Mouse (Mus musculus) forebrain, embryonic 11.5 days (tissue): ENCODE measurements around the gene Pgpep1. TPM values are rescaled to one million over a fixed set of nuclear protein-coding genes. Genes with fewer than 3 reads are reported as not detected.

ENCODE experiments used
- ATAC-seq: fragments of 200-750 bp; cut with Nextera tagmentation; replicated peaks from 2 replicates; pipeline ENCODE4 v1.8.0; 2017; ENCODE audit warnings: moderate TSS enrichment; ENCODE audit not compliant: low FRiP score
- DNase-seq: peaks from one replicate; pipeline ENCODE4 v3.0.0-alpha.2; 2017; ENCODE audit warnings: low spot score
- H3K27ac ChIP-seq: fragments of 300-500 bp; sonication (generic); 2 replicates; pipeline ENCODE4 v1.5.1; 2014; ENCODE audit warnings: low read depth, low read length
- H3K27me3 ChIP-seq: fragments of 300-500 bp; sonication (generic); 2 replicates; pipeline ENCODE4 v1.6.1; 2014; ENCODE audit warnings: mild to moderate bottlenecking, low read length, mixed read lengths; ENCODE audit not compliant: control insufficient read depth, insufficient read depth
- H3K36me3 ChIP-seq: fragments of 300-500 bp; sonication (generic); 2 replicates; pipeline ENCODE4 v1.6.1; 2014; ENCODE audit warnings: mild to moderate bottlenecking, low read length, moderate library complexity, mixed read lengths; ENCODE audit not compliant: control insufficient read depth, insufficient read depth
- H3K4me1 ChIP-seq: fragments of 300-500 bp; sonication (generic); replicated peaks from 2 replicates; pipeline ENCODE4 v1.6.1; 2014; ENCODE audit warnings: low read length, mixed read lengths; ENCODE audit not compliant: control insufficient read depth, insufficient read depth
- H3K4me2 ChIP-seq: fragments of 300-500 bp; sonication (generic); 2 replicates; pipeline ENCODE4 v1.6.1; 2014; ENCODE audit warnings: low read depth, mild to moderate bottlenecking, low read length, moderate library complexity, mixed read lengths; ENCODE audit not compliant: severe bottlenecking
- H3K4me3 ChIP-seq: fragments of 300-500 bp; sonication (generic); 2 replicates; pipeline ENCODE4 v1.5.1; 2014; ENCODE audit warnings: low read depth, low read length
- H3K9ac ChIP-seq: fragments of 300-500 bp; sonication (generic); 2 replicates; pipeline ENCODE4 v1.6.1; 2014; ENCODE audit warnings: low read length
- H3K9me3 ChIP-seq: fragments of 300-500 bp; sonication (generic); 2 replicates; pipeline ENCODE4 v1.6.1; 2016; ENCODE audit warnings: low read length, mixed read lengths; ENCODE audit not compliant: control insufficient read depth
- WGBS: fragments of 180-500 bp; shearing (Covaris S2); extraction: QIAGEN DNeasy Blood & Tissue Kit; methylation state at CpG from one replicate; pipeline ENCODE4 v1.1.7; 2014; 5-methylcytosine and 5-hydroxymethylcytosine counted together
- polyA plus RNA-seq: library from polyadenylated mRNA; unstranded; fragments of >200 nt; fragmentation: Nextera tagmentation; extraction: Ambion mirVana; gene quantifications from 2 replicates; pipeline ENCODE4 v1.2.1, GENCODE M21; 2014

Gene Pgpep1
- polyA plus RNA-seq, 1 experiment from 2014 or later = 70.9 TPM

DNA sequence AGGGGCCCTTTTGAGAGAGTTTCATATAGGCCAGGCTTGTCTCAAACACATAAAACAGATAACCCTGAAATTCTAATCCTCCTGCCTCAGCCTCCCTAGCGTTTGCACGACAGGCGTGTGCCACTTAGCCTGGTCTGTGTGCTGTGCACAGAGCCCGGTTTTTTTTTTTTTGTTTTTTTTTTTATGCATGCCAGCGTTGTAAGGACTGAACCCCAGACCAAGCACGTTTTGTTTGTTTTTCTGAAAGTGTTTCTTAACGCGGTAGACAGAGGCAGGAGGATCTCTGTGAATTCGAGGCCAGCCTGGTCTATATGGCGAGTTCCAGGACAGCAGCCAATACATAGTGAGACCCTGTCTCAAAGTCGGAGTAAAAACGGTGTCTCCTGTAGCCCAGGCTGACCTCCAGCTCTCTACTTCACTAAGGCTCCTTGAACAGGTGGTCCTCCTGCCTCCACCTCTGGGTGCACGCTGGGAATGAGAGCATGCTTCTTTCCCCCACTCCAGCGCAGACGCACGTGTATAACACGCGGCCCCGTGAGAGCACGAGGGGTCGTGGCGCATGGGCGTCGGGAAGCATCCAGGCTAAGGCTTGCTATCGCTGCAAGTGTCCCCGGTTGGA lies 51.3 kb downstream of the Pgpep1 start, which contains the start of gene Ssbp4:
Ssbp4 (minus strand) TSS at position 124 of the 619 bp plus-strand sequence.
- Histone ChIP-seq H3K36me3 (no peaks in the 10 kb centered on the region), H3K27me3 (peaks cover 4% of the 10 kb centered on the region; the same call in 1 of the 2 replicates), H3K4me1 (peaks cover 25% of the 10 kb centered on the region), H3K27ac (peak within 1 kb of the TSS; percentile 91), H3K9me3 (no peaks in the 10 kb centered on the region), H3K9ac (peak within 1 kb of the TSS; percentile 92), H3K4me3 (peak within 1 kb of the TSS; percentile 75), H3K4me2 (peak within 1 kb of the TSS; percentile 94)
- DNase-seq (no peak), ATAC-seq (0 out of 2 replicates have a peak, but pooled peaks have one; percentile 0)
- 7% methylated on average over 26 of the region's 26 CpGs for WGBS

DNA sequence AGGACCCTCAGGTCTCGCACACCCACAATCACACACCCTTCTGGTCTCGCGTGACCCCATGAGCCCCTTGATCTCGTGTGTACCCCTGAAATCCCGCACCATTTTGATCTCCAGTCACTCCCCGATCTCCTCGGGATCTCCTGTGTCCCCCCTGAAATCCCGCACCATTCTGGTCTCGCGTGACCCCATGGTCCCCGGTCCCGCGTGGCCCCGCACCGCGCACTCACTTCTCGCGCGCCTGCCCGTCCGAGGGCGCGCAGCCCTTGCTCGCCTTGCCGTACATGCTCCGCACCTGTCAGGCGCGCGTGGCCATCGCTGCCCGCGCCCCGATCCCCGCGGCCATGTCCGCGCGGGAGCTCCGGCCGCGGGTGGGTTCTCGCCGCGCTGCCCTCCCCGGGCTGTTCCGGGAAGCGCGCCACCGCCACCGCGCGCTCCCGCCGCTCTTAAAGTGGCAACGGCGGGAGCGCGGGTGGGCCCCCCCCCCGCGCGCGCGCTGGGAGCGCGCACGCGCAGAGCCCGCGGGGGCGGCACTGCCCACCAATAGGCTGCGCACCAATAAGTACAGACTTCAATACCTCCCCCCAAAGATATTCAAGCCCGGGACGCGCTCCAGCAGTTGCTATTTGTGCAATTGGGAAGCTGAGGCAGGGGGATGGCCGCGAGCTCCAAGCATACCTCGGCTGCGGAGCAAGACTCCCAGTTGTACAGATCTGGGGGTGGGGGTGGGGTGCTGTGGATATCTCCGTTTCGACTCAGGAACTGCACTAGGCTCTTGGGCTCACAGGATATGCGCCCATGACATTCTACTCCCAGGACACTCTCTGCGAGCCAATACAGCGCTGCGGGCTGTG lies 52.1 kb downstream of the Pgpep1 start:
- peaks cover 4% of the 10 kb centered on the region; the same call in 1 of the 2 replicates for H3K27me3 ChIP-seq
- H3K4me2 ChIP-seq = peak overlapping the region; percentile 88
- peak overlapping the region; percentile 75 for H3K4me3 ChIP-seq
- ATAC-seq (no peak), DNase-seq (peak; percentile 79)
- peaks cover 25% of the 10 kb centered on the region for H3K4me1 ChIP-seq
- no peaks in the 10 kb centered on the region for H3K36me3 ChIP-seq
- no peaks in the 10 kb centered on the region for H3K9me3 ChIP-seq
- H3K27ac ChIP-seq = peak overlapping the region; percentile 41
- 3% methylated on average over 80 of the region's 84 CpGs for WGBS
- H3K9ac ChIP-seq = peak overlapping the region; percentile 92

DNA sequence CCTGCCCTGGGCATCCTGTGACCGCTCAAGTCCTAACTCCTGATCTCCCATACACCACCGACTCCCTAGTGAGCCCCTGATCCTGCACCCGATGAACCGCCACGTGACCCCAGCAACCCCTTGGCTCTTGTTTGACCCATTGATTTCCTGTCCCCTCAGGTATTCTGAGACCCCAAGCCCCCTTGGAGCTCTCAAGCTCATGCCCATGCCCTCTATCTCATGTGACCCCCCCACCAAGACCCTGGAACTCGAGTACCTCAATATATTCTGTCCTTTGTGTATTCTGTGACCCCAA lies 52.6 kb downstream of the Pgpep1 start:
- Histone ChIP-seq H3K9ac (peak overlapping the region; percentile 92), H3K4me2 (peak overlapping the region; percentile 88), H3K27ac (no peak overlapping the region), H3K9me3 (no peaks in the 10 kb centered on the region), H3K4me1 (peaks cover 25% of the 10 kb centered on the region), H3K4me3 (peak overlapping the region; percentile 75), H3K27me3 (peaks cover 4% of the 10 kb centered on the region; the same call in 1 of the 2 replicates), H3K36me3 (no peaks in the 10 kb centered on the region)
- no peak for DNase-seq
- WGBS = 37% methylated on average over 6 of the region's 6 CpGs
- ATAC-seq = no peak

DNA sequence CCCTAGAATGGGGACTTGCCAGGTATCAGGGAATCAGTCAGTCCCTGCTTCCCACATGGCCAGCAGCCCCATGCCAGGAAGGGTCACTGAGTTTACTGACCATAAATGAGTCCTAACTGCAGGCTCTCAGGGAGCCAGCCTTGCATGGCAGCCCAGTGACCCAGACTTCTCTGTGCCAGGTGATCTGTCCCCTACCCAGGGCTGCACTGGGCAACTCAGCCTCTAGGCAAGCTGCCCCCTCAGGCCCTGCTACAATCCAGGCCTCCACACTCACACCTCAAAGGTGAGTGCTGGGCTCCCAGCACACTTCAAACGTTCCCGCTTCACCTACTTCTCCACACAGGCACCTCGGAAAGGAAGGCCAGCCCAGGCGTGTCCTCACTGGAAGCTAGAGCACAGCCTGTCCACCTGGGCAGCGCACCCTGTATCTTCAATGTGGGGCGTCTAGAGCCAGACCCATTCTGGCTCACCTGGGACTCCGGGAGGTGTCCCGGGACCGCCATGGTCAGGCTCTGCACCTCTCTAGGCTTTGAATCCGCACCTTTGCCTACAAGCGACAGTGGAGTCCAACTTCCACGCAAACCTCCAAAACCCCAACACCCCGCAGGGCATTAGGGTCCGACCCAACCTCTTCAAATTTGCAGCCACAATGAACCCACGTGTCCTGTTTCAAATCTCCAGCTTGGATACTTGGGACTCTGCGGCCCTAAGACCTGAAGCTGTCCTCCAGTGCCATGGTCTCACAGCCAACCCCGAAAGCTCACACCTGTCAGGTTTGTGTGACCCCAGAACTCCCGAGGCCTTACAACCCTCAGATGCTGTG lies 53.2 kb downstream of the Pgpep1 start:
- Histone ChIP-seq H3K36me3 (no peaks in the 10 kb centered on the region), H3K9me3 (no peaks in the 10 kb centered on the region), H3K27me3 (peaks cover 4% of the 10 kb centered on the region; the same call in 1 of the 2 replicates), H3K27ac (0 out of 2 replicates have a peak overlapping the region, but pooled peaks have one; percentile 18), H3K4me3 (peak overlapping the region; percentile 75), H3K4me1 (peaks cover 25% of the 10 kb centered on the region), H3K4me2 (peak overlapping the region; percentile 88), H3K9ac (peak overlapping the region; percentile 92)
- ATAC-seq (no peak), DNase-seq (no peak)
- 70% methylated on average over 18 of the region's 18 CpGs for WGBS

DNA sequence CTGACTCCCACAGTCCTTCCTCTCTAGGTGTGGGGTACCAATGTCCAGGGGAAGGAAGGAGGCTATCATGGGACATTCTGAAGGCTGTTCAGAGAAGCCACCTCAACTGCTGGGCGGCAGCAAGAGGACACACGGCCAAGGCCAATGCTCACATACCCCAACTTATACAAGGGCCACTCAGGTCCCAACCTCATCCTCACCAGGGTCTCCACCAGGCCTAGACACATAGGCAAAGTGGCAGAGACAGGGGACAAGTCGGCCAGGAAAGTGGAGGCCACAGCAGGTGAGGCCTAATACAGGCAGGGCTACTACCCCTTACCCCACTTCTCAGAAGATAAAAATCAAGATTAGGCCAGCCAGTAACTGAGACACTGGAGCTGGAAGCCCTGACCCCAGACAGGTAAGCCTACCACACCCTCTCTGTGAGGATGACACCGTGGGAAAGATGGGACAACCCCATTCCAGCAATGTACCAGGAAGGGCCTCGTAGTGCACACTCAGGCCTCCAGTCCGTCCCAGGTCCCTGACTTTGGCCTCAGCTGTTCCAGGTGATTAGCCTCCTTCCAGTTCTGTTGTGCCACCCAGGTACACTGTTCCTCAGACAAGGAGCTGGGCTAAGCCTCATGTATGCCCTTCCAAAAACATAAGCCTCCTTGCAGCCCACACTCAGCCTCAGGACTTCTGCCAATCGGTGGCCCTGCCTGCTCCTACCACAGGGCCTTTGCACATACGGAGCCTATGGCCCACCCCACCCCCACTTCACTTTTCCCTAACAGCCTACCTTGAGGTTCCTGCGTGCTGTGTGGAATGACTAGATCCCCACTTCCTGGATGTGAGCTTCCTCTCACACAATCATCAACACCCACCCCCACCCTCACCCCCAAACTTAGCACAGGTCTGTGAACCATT lies 54.1 kb downstream of the Pgpep1 start:
- peaks cover 4% of the 10 kb centered on the region; the same call in 1 of the 2 replicates for H3K27me3 ChIP-seq
- 89% methylated on average over 9 of the region's 9 CpGs for WGBS
- H3K9me3 ChIP-seq = no peaks in the 10 kb centered on the region; the same call in 1 of the 2 replicates
- H3K4me3 ChIP-seq = no peak overlapping the region
- ATAC-seq = no peak
- H3K36me3 ChIP-seq = no peaks in the 10 kb centered on the region
- DNase-seq = no peak
- H3K4me1 ChIP-seq = peaks cover 25% of the 10 kb centered on the region
- H3K4me2 ChIP-seq = no peak overlapping the region
- H3K27ac ChIP-seq = no peak overlapping the region
- H3K9ac ChIP-seq = no peak overlapping the region

DNA sequence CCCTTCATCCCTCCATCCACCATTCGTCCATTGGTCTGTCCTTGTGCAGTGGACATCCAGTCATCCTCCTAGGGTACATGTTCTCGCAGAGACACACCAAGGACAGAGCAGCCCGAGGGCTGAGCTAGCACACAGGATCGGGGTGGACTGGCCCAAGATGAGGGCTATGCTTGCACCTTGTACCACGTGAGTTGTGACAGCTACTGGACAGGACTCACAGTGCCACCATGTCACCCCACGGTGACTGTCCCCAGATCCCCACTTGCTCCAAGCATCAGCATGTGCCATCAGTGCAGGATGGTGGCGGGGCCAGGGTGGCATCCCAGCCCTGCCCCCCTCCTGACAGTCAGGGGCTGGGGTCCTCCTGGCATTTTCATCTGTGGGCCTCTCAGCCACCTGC lies 55.6 kb downstream of the Pgpep1 start:
- Histone ChIP-seq H3K9me3 (no peaks in the 10 kb centered on the region; the same call in 1 of the 2 replicates), H3K4me3 (no peak overlapping the region), H3K9ac (peak overlapping the region; percentile 12; the same call in 1 of the 2 replicates), H3K4me1 (peaks cover 27% of the 10 kb centered on the region), H3K36me3 (no peaks in the 10 kb centered on the region), H3K27me3 (peaks cover 4% of the 10 kb centered on the region; the same call in 1 of the 2 replicates), H3K4me2 (no peak overlapping the region), H3K27ac (no peak overlapping the region)
- no peak for DNase-seq
- no peak for ATAC-seq
- WGBS = 89% methylated on average over 7 of the region's 7 CpGs

DNA sequence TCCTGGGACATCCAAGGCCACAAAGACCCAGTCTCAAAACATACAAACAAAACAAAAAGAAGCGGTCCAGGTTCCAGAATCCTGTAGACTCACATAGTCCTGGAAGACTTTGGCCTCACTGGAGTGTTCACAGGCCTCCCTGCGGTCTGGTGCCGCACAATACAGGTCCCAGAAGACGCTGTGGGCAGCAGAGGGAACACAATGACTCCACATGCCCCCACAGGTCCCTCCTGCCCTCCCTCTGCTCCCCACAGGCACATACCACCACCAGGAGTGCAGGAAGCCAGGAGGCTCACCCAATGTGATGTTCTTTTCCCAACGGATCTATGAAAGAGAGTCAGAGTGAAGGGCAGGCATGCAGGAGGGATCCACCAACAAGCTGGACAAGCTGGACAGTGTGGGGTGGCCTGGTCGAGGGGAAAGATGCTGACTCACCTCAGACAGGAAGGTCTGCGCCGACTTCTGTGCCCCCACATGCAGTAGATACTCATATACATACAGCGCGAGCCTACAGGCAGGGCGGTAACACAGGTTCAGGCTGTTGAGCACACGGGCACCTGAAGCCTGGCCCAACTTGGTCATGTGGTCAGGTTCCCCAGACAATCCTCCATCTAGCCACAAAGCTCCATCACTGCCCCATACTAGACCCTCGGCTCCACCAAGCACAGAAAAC lies 57.9 kb downstream of the Pgpep1 start:
- Histone ChIP-seq H3K4me2 (no peak overlapping the region), H3K9me3 (no peaks in the 10 kb centered on the region; the same call in 1 of the 2 replicates), H3K27ac (no peak overlapping the region), H3K36me3 (no peaks in the 10 kb centered on the region), H3K9ac (no peak overlapping the region), H3K4me3 (no peak overlapping the region), H3K4me1 (peaks cover 40% of the 10 kb centered on the region), H3K27me3 (no peaks in the 10 kb centered on the region)
- ATAC-seq (no peak), DNase-seq (no peak)
- 95% methylated on average over 13 of the region's 13 CpGs for WGBS
